Mouse (Mus musculus) c-Kit-positive CD71-positive TER-119-negative erythroid progenitor cells, embryonic 14.5 days (primary cell): ENCODE measurements around the gene Catsper3.

Experiments
- DNase-seq: peaks from one replicate; pipeline ENCODE4 v3.0.0-alpha.2; 2013; ENCODE audit warnings: low read depth

Gene Catsper3

GRCm38 (mm10) chr13:55826796-55827678 is 42.7 kb downstream of the Catsper3 start:
- DNase-seq = no peak

- no peak for DNase-seq
Observed at GRCm38 (mm10) chr13:55827679-55828140, 43.3 kb downstream of the Catsper3 start.

GRCm38 (mm10) chr13:55828141-55829017 is 44.0 kb downstream of the Catsper3 start:
- no peak for DNase-seq

- DNase-seq = no peak
Observed at GRCm38 (mm10) chr13:55829018-55829655, 44.8 kb downstream of the Catsper3 start.

GRCm38 (mm10) chr13:55830081-55830832 is 45.9 kb downstream of the Catsper3 start:
- DNase-seq = no peak

GRCm38 (mm10) chr13:55830833-55831721 is 46.7 kb downstream of the Catsper3 start:
- no peak for DNase-seq

GRCm38 (mm10) chr13:55831722-55832160 is 47.4 kb downstream of the Catsper3 start:
- DNase-seq = no peak

- DNase-seq = no peak
Observed at GRCm38 (mm10) chr13:55832602-55833001, 48.2 kb downstream of the Catsper3 start.

GRCm38 (mm10) chr13:55833921-55834320 is 49.6 kb downstream of the Catsper3 start:
- DNase-seq = no peak

GRCm38 (mm10) chr13:55834667-55835066 is 50.3 kb downstream of the Catsper3 start:
- DNase-seq = no peak

- no peak for DNase-seq
Observed at GRCm38 (mm10) chr13:55835548-55836097, 51.3 kb downstream of the Catsper3 start.

GRCm38 (mm10) chr13:55836142-55836625 is 51.8 kb downstream of the Catsper3 start, which contains the start of gene Pitx1:
Gene Pitx1, minus strand, starts transcription at chr13:55836192.
- DNase-seq = no peak

- no peak for DNase-seq
Observed at GRCm38 (mm10) chr13:55836786-55837780, 52.7 kb downstream of the Catsper3 start.

GRCm38 (mm10) chr13:55840223-55840622 is 55.9 kb downstream of the Catsper3 start:
- DNase-seq = no peak

GRCm38 (mm10) chr13:55843700-55844099 is 59.3 kb downstream of the Catsper3 start:
- DNase-seq = peak; percentile 7

GRCm38 (mm10) chr13:55847805-55848204 is 63.4 kb downstream of the Catsper3 start:
- no peak for DNase-seq

GRCm38 (mm10) chr13:55848604-55849190 is 64.3 kb downstream of the Catsper3 start:
- DNase-seq = no peak

GRCm38 (mm10) chr13:55850726-55851125 is 66.4 kb downstream of the Catsper3 start:
- DNase-seq = no peak
